13 mouse cellular contexts compared by ENCODE assay signal in the genomic region with DNA sequence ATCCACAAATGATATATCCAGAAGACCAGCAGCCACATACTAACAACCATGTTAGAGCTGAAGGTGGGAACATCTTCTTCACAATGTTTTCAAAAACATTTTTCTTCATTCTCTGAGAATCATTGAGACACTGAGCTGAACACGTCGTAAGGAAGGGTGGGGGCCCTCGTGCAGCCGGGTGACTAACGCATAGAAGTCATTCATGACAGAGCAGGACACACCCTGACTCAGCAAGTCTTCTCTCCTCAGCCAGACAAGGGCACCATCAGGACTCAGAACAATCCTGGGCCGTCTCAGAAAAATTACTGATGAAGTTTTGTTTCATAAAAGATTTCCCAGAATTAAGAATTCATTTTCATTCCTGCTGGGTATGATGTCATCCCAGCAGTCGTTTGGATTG. TPM values are rescaled to one million over a fixed set of nuclear protein-coding genes. Genes with fewer than 3 reads are reported as not detected.
A peak's percentile ranks its signal among the peaks of the same experiment; 100 is the strongest.
DNase-seq lines count a peak whose midpoint lies in the region; ATAC-seq and TF ChIP-seq lines count a peak whose summit lies in the region.
"Had no signal": no experiment of that assay in that cellular context is flagged by ENCODE, and none has a peak within 500 bp of the region (broad histone marks: within the 10 kb centered on the region; RNA-seq: fewer than 3 reads in every experiment).

No protein-coding gene starts in this region.

- H3K4me1 ChIP-seq in heart, embryonic 10.5 days: peaks cover 15% of the 10 kb centered on the region
- H3K4me1 ChIP-seq in G1E (ENCODE audit: insufficient read depth, low read depth, low read length): peaks cover 2% of the 10 kb centered on the region; the same call in 1 of the 2 replicates

- H3K27ac ChIP-seq in heart, embryonic 10.5 days: no peak overlapping the region
- H3K27ac ChIP-seq: hindbrain, embryonic 13.5 days; kidney, postnatal 0 days had no signal

- H3K36me3 ChIP-seq in heart, embryonic 10.5 days: no peaks in the 10 kb centered on the region
- no peaks in the 10 kb centered on the region for H3K36me3 ChIP-seq in G1E (replicated peaks)
- H3K36me3 ChIP-seq: hindbrain, embryonic 13.5 days had no signal

- no peak for TF ChIP-seq CTCF in G1E (IDR thresholded peaks at IDR 0.05; ENCODE audit: low read depth, low read length)

- no peak overlapping the region for H3K4me3 ChIP-seq in heart, embryonic 10.5 days
- no peak overlapping the region for H3K4me3 ChIP-seq in G1E (ENCODE audit: low read depth, low read length)
- H3K4me3 ChIP-seq: hindbrain, embryonic 13.5 days had no signal

- 0 out of 2 replicates have a peak, but pooled peaks cover 5% of the 10 kb centered on the region for H3K27me3 ChIP-seq in heart, embryonic 10.5 days (ENCODE audit: insufficient read depth, poor library complexity, severe bottlenecking)
- H3K27me3 ChIP-seq in G1E (ENCODE audit: insufficient read depth, low read length): peaks cover 8% of the 10 kb centered on the region; the same call in 1 of the 2 replicates
- H3K27me3 ChIP-seq: hindbrain, embryonic 13.5 days had no signal

- H3K9me3 ChIP-seq in heart, embryonic 10.5 days: no peaks in the 10 kb centered on the region
- 0 out of 2 replicates have a peak, but pooled peaks cover 3% of the 10 kb centered on the region for H3K9me3 ChIP-seq in G1E (replicated peaks)
- H3K9me3 ChIP-seq: hindbrain, embryonic 13.5 days had no signal

- DNase-seq in heart, adult 11 months: peak; percentile 79
- no peak for DNase-seq in heart, embryonic 10.5 days (ENCODE audit: low spot score)
- DNase-seq in G1E (ENCODE audit: low spot score): peak; percentile 12
- no peak for DNase-seq in urinary bladder, postnatal 36 days (ENCODE audit: low spot score in 2 of 2)
- DNase-seq in ovary, postnatal 36 days (ENCODE audit: low spot score): no peak
- no peak for DNase-seq in lung, postnatal 14 days
- DNase-seq: cerebellum, postnatal 25 days; lung, postnatal 36 days; thymus, adult 18-20 months had no signal

- 64% methylated on average over 7 of the region's 7 CpGs for WGBS in heart, embryonic 10.5 days

- ATAC-seq in G1E (ENCODE audit: extremely low read depth, insufficient number of reproducible peaks, low FRiP score, poor library complexity, severe bottlenecking): peak; percentile 81
- ATAC-seq in granulocyte monocyte progenitor cell, adult 5-6 weeks (replicated peaks; ENCODE audit: poor library complexity, severe bottlenecking): 0 out of 2 replicates have a peak, but pooled peaks have one; percentile 27
- peak; percentile 85 for ATAC-seq in megakaryocyte progenitor cell, adult 5-6 weeks (replicated peaks; ENCODE audit: poor library complexity)

RNA-seq across cellular contexts. Expression of a gene that starts 12.8 kb away (rescaled TPM):
- polyA plus RNA-seq in heart, embryonic 10.5 days (2016; fragmentation: Nextera tagmentation; extraction: Ambion mirVana): 0.60 and 3.3 TPM in 2 replicates
- total RNA-seq in G1E (2014; fragmentation: Nextera tagmentation): 6.8 TPM in 1 of 2 replicates, not detected in the other
- total RNA-seq in G1E (2017): 0.06 and 0.11 TPM in 2 replicates
- not detected in 2 replicates for polyA plus RNA-seq in G1E (2012)
- total RNA-seq in granulocyte monocyte progenitor cell, adult 5-6 weeks (2014; fragmentation: Nextera tagmentation): 0.02 and 0.04 TPM in 2 replicates
- total RNA-seq in granulocyte monocyte progenitor cell, adult 5-6 weeks (2017): under 0.01 and 0.09 TPM in 2 replicates
- 2.4 and 4.4 TPM in 2 replicates for total RNA-seq in megakaryocyte progenitor cell, adult 5-6 weeks (2015)
- total RNA-seq in megakaryocyte progenitor cell, adult 5-6 weeks (2017): 1.7 and 3.4 TPM in 2 replicates

RNA-seq across cellular contexts. Expression of a gene that starts 34.9 kb away (rescaled TPM):
- 87.3 and 104 TPM in 2 replicates for polyA plus RNA-seq in heart, embryonic 10.5 days (2016; fragmentation: Nextera tagmentation; extraction: Ambion mirVana)
- 194 and 222 TPM in 2 replicates for total RNA-seq in G1E (2014; fragmentation: Nextera tagmentation)
- total RNA-seq in G1E (2017): 205 and 232 TPM in 2 replicates
- polyA plus RNA-seq in G1E (2012): 7.2 and 14.1 TPM in 2 replicates
- total RNA-seq in granulocyte monocyte progenitor cell, adult 5-6 weeks (2014; fragmentation: Nextera tagmentation): 84.3 and 94.2 TPM in 2 replicates
- total RNA-seq in granulocyte monocyte progenitor cell, adult 5-6 weeks (2017): 186 and 187 TPM in 2 replicates
- 111 and 114 TPM in 2 replicates for total RNA-seq in megakaryocyte progenitor cell, adult 5-6 weeks (2015)
- total RNA-seq in megakaryocyte progenitor cell, adult 5-6 weeks (2017): 169 and 201 TPM in 2 replicates

Comparison
In these comparisons a context has a peak if more than half of its experiments do, and no peak if none do; other contexts are left out.
1. DNase-seq: peak in heart, adult 11 months (single experiment) and G1E (single experiment); none in heart, embryonic 10.5 days (single experiment), urinary bladder, postnatal 36 days (0 of 2), ovary, postnatal 36 days (single experiment) and lung, postnatal 14 days (single experiment).
2. ATAC-seq: peak in every context shown above with its lines; median percentile 85 in megakaryocyte progenitor cell, adult 5-6 weeks; 81 in G1E; 27 in granulocyte monocyte progenitor cell, adult 5-6 weeks.